ENCODE assay signal across 11 mouse cellular contexts in genomic region chr11:62010625-62011231, GRCm38 (mm10). TPM values are rescaled to one million over a fixed set of nuclear protein-coding genes. Genes with fewer than 3 reads are reported as not detected.
A peak's percentile ranks its signal among the peaks of the same experiment; 100 is the strongest.
DNase-seq lines count a peak whose midpoint lies in the region; ATAC-seq and TF ChIP-seq lines count a peak whose summit lies in the region.
"Had no signal": no experiment of that assay in that cellular context is flagged by ENCODE, and none has a peak within 500 bp of the region (broad histone marks: within the 10 kb centered on the region; RNA-seq: fewer than 3 reads in every experiment).

No protein-coding gene starts in this region.

- ATAC-seq in heart, postnatal 0 days (ENCODE audit: insufficient read depth, low read depth) = no peak
- no peak for ATAC-seq in megakaryocyte, adult 5-6 weeks (ENCODE audit: poor library complexity, severe bottlenecking)

- H3K4me2 ChIP-seq in heart, postnatal 0 days (ENCODE audit: low read depth, low read length) = no peak overlapping the region
- H3K4me2 ChIP-seq: hindbrain, embryonic 13.5 days; liver, embryonic 11.5 days had no signal

- H3K9me3 ChIP-seq in heart, postnatal 0 days (replicated peaks; ENCODE audit: control insufficient read depth, low read length) = no peaks in the 10 kb centered on the region
- no peaks in the 10 kb centered on the region for H3K9me3 ChIP-seq in megakaryocyte, embryonic 14.5 days
- H3K9me3 ChIP-seq: hindbrain, embryonic 13.5 days had no signal

- DNase-seq in heart, postnatal 0 days (ENCODE audit: low spot score) = no peak
- no peak for DNase-seq in heart, postnatal 14 days
- DNase-seq in brain, adult 2 months (ENCODE audit: low read depth, low spot score) = peak; percentile 82
- peak; percentile 50 to 79 for DNase-seq in right cerebral cortex, postnatal 36 days (ENCODE audit: low spot score in 2 of 2)
- no peak for DNase-seq in ovary, adult 18-20 months (ENCODE audit: low spot score)
- DNase-seq: kidney, adult 9 months; thymus, postnatal 14 days had no signal

- 0 out of 2 replicates have a peak, but pooled peaks cover 7% of the 10 kb centered on the region for H3K27me3 ChIP-seq in heart, postnatal 0 days (ENCODE audit: control insufficient read depth, insufficient read depth, low read length)
- no peaks in the 10 kb centered on the region for H3K27me3 ChIP-seq in megakaryocyte, embryonic 14.5 days (replicated peaks)

- H3K4me1 ChIP-seq in heart, postnatal 0 days (ENCODE audit: control insufficient read depth, insufficient read depth) = no peaks in the 10 kb centered on the region; the same call in 1 of the 2 replicates
- peaks cover 72% of the 10 kb centered on the region for H3K4me1 ChIP-seq in megakaryocyte, embryonic 14.5 days

- 52% methylated on average over 16 of the region's 16 CpGs for WGBS in heart, postnatal 0 days

- peak; percentile 5; the same call in 1 of the 2 replicates for TF ChIP-seq CTCF in heart, postnatal 0 days (IDR thresholded peaks at IDR 0.05; ENCODE audit: low read depth)

- no peak overlapping the region for H3K27ac ChIP-seq in heart, postnatal 0 days (ENCODE audit: low read depth)
- H3K27ac ChIP-seq: hindbrain, embryonic 13.5 days had no signal

- H3K36me3 ChIP-seq in heart, postnatal 0 days (replicated peaks; ENCODE audit: control insufficient read depth, insufficient read depth, low read length) = no peaks in the 10 kb centered on the region
- H3K36me3 ChIP-seq in megakaryocyte, embryonic 14.5 days (replicated peaks; ENCODE audit: low read length) = peaks cover 56% of the 10 kb centered on the region
- H3K36me3 ChIP-seq: hindbrain, embryonic 13.5 days had no signal

- intact Hi-C loops in heart, postnatal 14 days (cut with DNase I) = no loop called here

- no peak for TF ChIP-seq EP300 in heart, postnatal 0 days (IDR thresholded peaks at IDR 0.05; ENCODE audit: low read depth)

- no peak overlapping the region for H3K9ac ChIP-seq in heart, postnatal 0 days (replicated peaks; ENCODE audit: low read depth, low read length)
- H3K9ac ChIP-seq: hindbrain, embryonic 13.5 days had no signal

- H3K4me3 ChIP-seq in heart, postnatal 0 days (ENCODE audit: low read depth, low read length) = no peak overlapping the region
- peak overlapping the region; percentile 71 for H3K4me3 ChIP-seq in megakaryocyte, embryonic 14.5 days (replicated peaks)
- H3K4me3 ChIP-seq: hindbrain, embryonic 13.5 days had no signal

RNA-seq across cellular contexts. Expression of gene Specc1, which starts 54.2 kb away (rescaled TPM):
- total RNA-seq in heart, postnatal 0 days (2014; rRNA removed; ENCODE audit: low replicate concordance) = 5.8 and 8.4 TPM in 2 replicates
- polyA plus RNA-seq in heart, postnatal 0 days (2015; fragmentation: Nextera tagmentation; extraction: Ambion mirVana) = 4.7 and 5.2 TPM in 2 replicates
- 10 to 100 TPM; 21.2 to 23.5 TPM for total RNA-seq in heart, postnatal 14 days (2021)
- polyA plus RNA-seq in megakaryocyte, embryonic 14.5 days (2012; ENCODE audit: insufficient read depth, low replicate concordance) = 7.1 and 13.9 TPM in 2 replicates
- total RNA-seq in megakaryocyte, adult 5-6 weeks (2015) = 22.5 and 23.9 TPM in 2 replicates
- 44.6 and 54.5 TPM in 2 replicates for total RNA-seq in megakaryocyte, adult 5-6 weeks (2017)

Comparison
In these comparisons a context has a peak if more than half of its experiments do, and no peak if none do; other contexts are left out.
1. DNase-seq: peak in brain, adult 2 months (single experiment) and right cerebral cortex, postnatal 36 days (2 of 2); none in heart, postnatal 0 days (single experiment), heart, postnatal 14 days (0 of 2) and ovary, adult 18-20 months (single experiment).